Comparison of ENCODE assay signal across 8 mouse cellular contexts in genomic region chr14:105176381-105177168, GRCm38 (mm10). TPM values are rescaled to one million over a fixed set of nuclear protein-coding genes. Genes with fewer than 3 reads are reported as not detected.
DNase-seq lines count a peak whose midpoint lies in the region; ATAC-seq and TF ChIP-seq lines count a peak whose summit lies in the region.

No protein-coding gene starts in this region.

- WGBS in cerebellum, adult 2 months: under 1% methylated on average over 68 of the region's 74 CpGs
- WGBS in embryonic facial prominence, embryonic 10.5 days: under 1% methylated on average over 74 of the region's 74 CpGs
- WGBS in heart, postnatal 0 days: under 1% methylated on average over 72 of the region's 74 CpGs

- no peak for TF ChIP-seq POLR2A in cerebellum, adult 2 months (IDR thresholded peaks at IDR 0.05; ENCODE audit: borderline replicate concordance, insufficient read depth, low read length)
- TF ChIP-seq POLR2A in ES-Bruce4 (IDR thresholded peaks at IDR 0.05; ENCODE audit: insufficient read depth, low read length): no peak

- peak overlapping the region; percentile 33; the same call in 1 of the 2 replicates for H3K27ac ChIP-seq in cerebellum, adult 2 months (ENCODE audit: insufficient read depth, low read length)
- no peak overlapping the region for H3K27ac ChIP-seq in ES-Bruce4 (ENCODE audit: insufficient read depth, low read length)
- peak overlapping the region; percentile 99 for H3K27ac ChIP-seq in embryonic facial prominence, embryonic 10.5 days (replicated peaks)
- peak overlapping the region; percentile 92 for H3K27ac ChIP-seq in heart, postnatal 0 days (ENCODE audit: low read depth)
- H3K27ac ChIP-seq in layer of hippocampus, adult 2 months: peak overlapping the region; percentile 98

- peak overlapping the region; percentile 75 for H3K4me3 ChIP-seq in cerebellum, adult 2 months (replicated peaks; ENCODE audit: insufficient read depth, low read depth, low read length)
- peak overlapping the region; percentile 89 for H3K4me3 ChIP-seq in ES-Bruce4 (ENCODE audit: low read depth, low read length)
- peak overlapping the region; percentile 99 for H3K4me3 ChIP-seq in embryonic facial prominence, embryonic 10.5 days
- peak overlapping the region; percentile 96 for H3K4me3 ChIP-seq in heart, postnatal 0 days (ENCODE audit: low read depth, low read length)
- H3K4me3 ChIP-seq in layer of hippocampus, adult 2 months: peak overlapping the region; percentile 95

- ATAC-seq in heart, postnatal 0 days (ENCODE audit: insufficient read depth, low read depth): peak; percentile 73

- H3K36me3 ChIP-seq in ES-Bruce4 (ENCODE audit: control insufficient read depth, insufficient read depth, low read length, poor library complexity, severe bottlenecking): peaks cover 3% of the 10 kb centered on the region; the same call in 1 of the 2 replicates
- H3K36me3 ChIP-seq in embryonic facial prominence, embryonic 10.5 days (replicated peaks): peaks cover 3% of the 10 kb centered on the region; the same call in 1 of the 2 replicates
- no peaks in the 10 kb centered on the region for H3K36me3 ChIP-seq in heart, postnatal 0 days (replicated peaks; ENCODE audit: control insufficient read depth, insufficient read depth, low read length)

- H3K27me3 ChIP-seq in cerebellum, adult 2 months (ENCODE audit: control insufficient read depth, insufficient read depth, low read length): no peaks in the 10 kb centered on the region
- no peaks in the 10 kb centered on the region for H3K27me3 ChIP-seq in ES-Bruce4 (ENCODE audit: control insufficient read depth, insufficient read depth, low read length, poor library complexity, severe bottlenecking)
- no peaks in the 10 kb centered on the region for H3K27me3 ChIP-seq in embryonic facial prominence, embryonic 10.5 days (replicated peaks; ENCODE audit: low read depth, poor library complexity, severe bottlenecking)
- H3K27me3 ChIP-seq in heart, postnatal 0 days (ENCODE audit: control insufficient read depth, insufficient read depth, low read length): no peaks in the 10 kb centered on the region

- no peak for TF ChIP-seq EP300 in ES-Bruce4 (IDR thresholded peaks at IDR 0.05; ENCODE audit: insufficient read depth, low read depth, low read length)
- TF ChIP-seq EP300 in heart, postnatal 0 days (IDR thresholded peaks at IDR 0.05; ENCODE audit: low read depth): no peak

- peaks cover 5% of the 10 kb centered on the region; the same call in 1 of the 2 replicates for H3K4me1 ChIP-seq in cerebellum, adult 2 months (ENCODE audit: control insufficient read depth, insufficient read depth, low read length)
- H3K4me1 ChIP-seq in ES-Bruce4 (ENCODE audit: control insufficient read depth, insufficient read depth, low read length): no peaks in the 10 kb centered on the region
- peaks cover 17% of the 10 kb centered on the region for H3K4me1 ChIP-seq in embryonic facial prominence, embryonic 10.5 days
- H3K4me1 ChIP-seq in heart, postnatal 0 days (ENCODE audit: control insufficient read depth, insufficient read depth): peaks cover 21% of the 10 kb centered on the region

- TF ChIP-seq CTCF in cerebellum, adult 2 months (IDR thresholded peaks at IDR 0.05; ENCODE audit: borderline replicate concordance, insufficient read depth, low read depth, low read length): no peak
- TF ChIP-seq CTCF in ES-Bruce4 (IDR thresholded peaks at IDR 0.05; ENCODE audit: low read depth, low read length): no peak
- TF ChIP-seq CTCF in heart, postnatal 0 days (IDR thresholded peaks at IDR 0.05; ENCODE audit: low read depth): no peak
- TF ChIP-seq CTCF in layer of hippocampus, adult 2 months (conservative IDR thresholded peaks at IDR 0.05): no peak

- H3K9me3 ChIP-seq in ES-Bruce4 (replicated peaks; ENCODE audit: control insufficient read depth, insufficient read depth, low read length, poor library complexity, severe bottlenecking): no peaks in the 10 kb centered on the region
- no peaks in the 10 kb centered on the region for H3K9me3 ChIP-seq in embryonic facial prominence, embryonic 10.5 days
- H3K9me3 ChIP-seq in heart, postnatal 0 days (replicated peaks; ENCODE audit: control insufficient read depth, low read length): no peaks in the 10 kb centered on the region

- H3K9ac ChIP-seq in ES-Bruce4 (ENCODE audit: low read depth, poor library complexity, severe bottlenecking): peak overlapping the region; percentile 95
- peak overlapping the region; percentile 98 for H3K9ac ChIP-seq in heart, postnatal 0 days (replicated peaks; ENCODE audit: low read depth, low read length)

- peak overlapping the region; percentile 98 for H3K4me2 ChIP-seq in heart, postnatal 0 days (ENCODE audit: low read depth, low read length)

- DNase-seq in cerebellum, adult 2 months: no peak
- DNase-seq in cerebellum, postnatal 25 days: no peak
- no peak for DNase-seq in embryonic facial prominence, embryonic 10.5 days (ENCODE audit: low spot score)
- DNase-seq in heart, postnatal 0 days (ENCODE audit: low spot score): peak; percentile 6
- peak in 1 of 2 experiments; percentile 29 for DNase-seq in layer of hippocampus, adult 2 months (ENCODE audit: low spot score in 2 of 2)
- peak; percentile 8 for DNase-seq in lung, postnatal 25 days (ENCODE audit: low spot score)
- DNase-seq in right cerebral cortex, postnatal 4 days: peak; percentile 45

RNA-seq across cellular contexts. Expression of gene Rbm26, which starts 0.6 kb away (rescaled TPM):
- polyA plus RNA-seq in cerebellum, adult 2 months (2012; rRNA removed): 39.6 and 43.3 TPM in 2 replicates
- polyA plus RNA-seq in ES-Bruce4 (2011; ENCODE audit: insufficient read depth, insufficient read length, low read depth, missing spikeins): 156 and 173 TPM in 2 replicates
- 38.1 and 39.8 TPM in 2 replicates for polyA plus RNA-seq in embryonic facial prominence, embryonic 10.5 days (2016; fragmentation: Nextera tagmentation; extraction: Ambion mirVana)
- 14.8 and 17.4 TPM in 2 replicates for total RNA-seq in heart, postnatal 0 days (2014; rRNA removed; ENCODE audit: low replicate concordance)
- 12.6 and 13.2 TPM in 2 replicates for polyA plus RNA-seq in heart, postnatal 0 days (2015; fragmentation: Nextera tagmentation; extraction: Ambion mirVana)
- 10 to 100 TPM; 58.6 to 67.0 TPM for total RNA-seq in layer of hippocampus, adult 2 months (2021)

Comparison
In these comparisons a context has a peak if more than half of its experiments do, and no peak if none do; other contexts are left out.
1. DNase-seq: peak in heart, postnatal 0 days (single experiment), lung, postnatal 25 days (single experiment) and right cerebral cortex, postnatal 4 days (single experiment); none in cerebellum, adult 2 months (0 of 2), cerebellum, postnatal 25 days (0 of 2) and embryonic facial prominence, embryonic 10.5 days (single experiment).
2. Peak in every context shown above with its lines, with median percentiles within 50 percentile points of each other: H3K4me3 ChIP-seq.